Mouse (Mus musculus): ENCODE data around the gene Cox6a1.

DNA sequence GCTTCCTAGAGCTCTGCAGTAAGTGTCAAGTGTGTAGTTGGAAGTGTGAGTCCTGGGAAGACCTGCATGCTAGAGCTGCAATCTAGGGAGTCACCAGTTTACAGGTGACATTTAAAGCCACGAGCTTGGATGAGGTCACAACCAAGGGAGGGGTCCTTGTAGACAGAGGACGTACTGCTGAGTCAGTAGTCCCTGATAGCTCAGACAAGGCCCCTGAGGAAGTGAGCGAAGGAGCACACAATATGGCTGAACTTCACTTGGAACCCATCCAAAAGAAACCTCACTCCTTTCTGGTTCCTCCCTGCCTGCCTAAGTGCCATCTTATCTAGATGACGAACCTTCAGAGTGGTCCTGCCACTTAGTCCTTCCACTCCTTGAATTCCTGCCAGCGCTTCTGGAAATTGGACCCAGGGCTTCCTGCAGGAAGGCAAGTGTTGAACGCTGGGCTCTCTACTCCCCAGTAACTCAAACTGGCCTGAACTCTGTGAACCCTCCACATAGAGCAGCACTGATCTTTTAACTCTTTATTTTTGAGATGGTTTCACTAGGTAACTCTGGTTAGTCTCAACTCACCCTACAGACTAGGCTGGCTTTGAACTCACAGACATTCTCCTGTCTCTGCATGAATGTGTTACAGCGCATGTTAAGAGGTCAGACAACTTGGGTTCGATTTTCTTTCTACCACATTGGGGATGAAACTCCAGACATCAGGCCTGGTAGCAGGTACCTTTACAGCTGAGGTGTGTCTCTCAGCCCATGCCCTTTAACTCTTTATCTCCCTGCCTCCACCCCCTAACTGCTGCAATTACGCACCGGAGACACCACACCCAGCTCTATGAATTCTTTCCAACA, 35.7 kb downstream of the Cox6a1 start:
- TF ChIP-seq CTCF (IDR thresholded peaks at IDR 0.05; ENCODE audit: extremely low read depth, insufficient read length, insufficient replicate concordance, low read depth, low read length): no peak
- TF ChIP-seq POLR2A (IDR thresholded peaks at IDR 0.05; ENCODE audit: low read depth, low read length): no peak

Measured in small intestine, adult 2 months (tissue).